Mouse (Mus musculus): ENCODE data around the gene Draxin. TPM values are rescaled to one million over a fixed set of nuclear protein-coding genes. Genes with fewer than 3 reads are reported as not detected.

Draxin gene
- polyA plus RNA-seq, 1 experiment from 2014 or later, result 20.4 TPM

DNA sequence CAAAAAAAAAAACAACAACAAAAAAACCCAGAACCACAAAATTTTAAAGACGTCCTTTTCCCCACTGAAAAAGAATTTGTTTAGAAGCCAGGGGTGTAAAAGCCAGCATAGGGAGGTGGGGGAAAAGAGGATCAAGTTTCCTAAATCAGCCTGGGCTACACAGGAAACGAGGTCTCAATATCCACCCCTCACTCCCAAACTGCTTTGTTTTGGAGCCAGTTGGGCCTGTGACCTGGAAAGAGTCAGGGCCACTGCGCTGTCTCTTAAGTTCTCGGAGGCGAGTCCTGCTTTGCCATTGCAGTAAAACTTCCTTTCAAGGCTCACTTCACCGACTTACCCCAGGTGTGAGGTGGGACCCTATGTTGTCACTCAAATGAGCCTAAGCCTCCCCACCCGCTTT is 19.7 kb upstream of the Draxin start:
- ATAC-seq, result no peak
- no peaks in the 10 kb centered on the region for H3K9me3 ChIP-seq
- peaks cover 65% of the 10 kb centered on the region for H3K36me3 ChIP-seq
- H3K27me3 ChIP-seq, result no peaks in the 10 kb centered on the region
- H3K9ac ChIP-seq (replicated peaks), result no peak overlapping the region
- WGBS, result 63% methylated on average over 7 of the region's 7 CpGs
- H3K27ac ChIP-seq, result no peak overlapping the region
- no peak overlapping the region for H3K4me2 ChIP-seq (replicated peaks)
- peaks cover 17% of the 10 kb centered on the region for H3K4me1 ChIP-seq (replicated peaks)
- H3K4me3 ChIP-seq (replicated peaks), result no peak overlapping the region

DNA sequence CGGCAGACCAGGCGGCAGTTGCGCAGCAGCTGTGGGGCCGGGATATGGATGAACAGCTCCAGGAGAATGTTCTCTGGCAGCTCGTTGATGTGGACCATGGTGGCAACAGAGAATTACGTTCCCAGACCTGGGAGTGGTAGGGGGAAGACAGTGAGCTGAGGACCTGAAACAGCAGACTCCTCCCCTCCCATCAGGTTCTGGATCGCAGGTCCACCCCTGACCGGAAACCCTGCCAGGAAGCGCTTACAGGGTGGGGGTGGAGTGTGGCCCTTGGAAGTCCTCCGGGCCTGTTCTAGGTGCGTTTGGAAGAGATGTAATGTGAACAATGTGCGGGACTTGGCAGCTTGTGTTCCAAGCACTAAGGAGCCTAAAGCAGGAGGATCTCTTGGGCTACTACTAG is 19.0 kb upstream of the Draxin start:
- no peak overlapping the region for H3K4me2 ChIP-seq (replicated peaks)
- H3K4me3 ChIP-seq (replicated peaks), result no peak overlapping the region
- H3K9ac ChIP-seq (replicated peaks), result no peak overlapping the region
- peaks cover 17% of the 10 kb centered on the region for H3K4me1 ChIP-seq (replicated peaks)
- H3K36me3 ChIP-seq, result peaks cover 66% of the 10 kb centered on the region
- H3K9me3 ChIP-seq, result no peaks in the 10 kb centered on the region
- H3K27me3 ChIP-seq, result no peaks in the 10 kb centered on the region
- H3K27ac ChIP-seq, result no peak overlapping the region
- WGBS, result 80% methylated on average over 12 of the region's 12 CpGs
- no peak for ATAC-seq

DNA sequence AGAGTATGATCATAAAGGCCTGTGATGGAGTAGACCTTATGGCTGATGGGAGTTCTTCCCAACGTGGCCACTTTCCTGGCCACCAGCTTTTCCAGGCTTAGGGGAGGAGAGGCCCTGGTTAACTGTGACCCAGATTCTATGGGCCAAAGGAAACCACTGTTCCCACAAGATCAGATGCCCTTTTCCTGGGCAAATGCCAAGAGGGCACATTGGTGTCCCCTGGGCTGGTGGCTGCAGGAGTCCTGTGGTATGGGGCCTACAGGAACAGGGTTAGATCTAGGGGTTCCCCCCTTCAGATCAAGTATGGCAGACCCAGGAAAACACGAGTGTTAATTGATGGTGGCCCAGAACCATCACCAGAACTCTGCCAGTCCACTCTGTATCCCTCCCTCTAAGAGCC is 17.2 kb upstream of the Draxin start:
- Histone ChIP-seq H3K27me3 (no peaks in the 10 kb centered on the region), H3K9ac (replicated peaks) (no peak overlapping the region), H3K4me1 (replicated peaks) (peaks cover 21% of the 10 kb centered on the region), H3K36me3 (peaks cover 62% of the 10 kb centered on the region), H3K4me3 (replicated peaks) (no peak overlapping the region), H3K4me2 (replicated peaks) (no peak overlapping the region), H3K27ac (no peak overlapping the region), H3K9me3 (no peaks in the 10 kb centered on the region)
- no peak for ATAC-seq
- 91% methylated on average over 2 of the region's 2 CpGs for WGBS

DNA sequence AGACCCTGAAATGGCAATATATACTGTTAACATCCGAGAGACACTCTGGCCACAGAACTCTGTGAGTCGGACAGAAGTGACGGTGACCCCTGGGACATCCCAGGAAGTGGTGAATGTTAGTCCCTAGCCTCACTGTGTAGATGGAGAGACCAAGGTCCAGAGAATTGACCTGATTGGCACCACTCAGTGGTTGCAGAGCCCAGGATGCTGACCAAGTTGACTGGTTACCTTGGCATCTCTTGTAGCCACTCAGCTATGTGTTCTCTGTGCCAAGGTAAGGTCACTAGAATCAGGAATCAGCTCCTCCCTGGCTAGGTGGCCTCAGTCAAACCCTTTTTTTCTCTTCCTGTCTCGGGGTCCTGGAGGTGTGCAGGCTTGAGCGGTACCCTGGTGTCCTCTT is 13.2 kb upstream of the Draxin start:
- Histone ChIP-seq H3K27me3 (no peaks in the 10 kb centered on the region), H3K9ac (replicated peaks) (no peak overlapping the region), H3K36me3 (peaks cover 53% of the 10 kb centered on the region), H3K4me1 (replicated peaks) (peaks cover 27% of the 10 kb centered on the region), H3K9me3 (no peaks in the 10 kb centered on the region), H3K27ac (peak overlapping the region; percentile 14; the same call in 1 of the 2 replicates), H3K4me2 (replicated peaks) (no peak overlapping the region), H3K4me3 (replicated peaks) (no peak overlapping the region)
- 89% methylated on average over 5 of the region's 5 CpGs for WGBS
- no peak for ATAC-seq

DNA sequence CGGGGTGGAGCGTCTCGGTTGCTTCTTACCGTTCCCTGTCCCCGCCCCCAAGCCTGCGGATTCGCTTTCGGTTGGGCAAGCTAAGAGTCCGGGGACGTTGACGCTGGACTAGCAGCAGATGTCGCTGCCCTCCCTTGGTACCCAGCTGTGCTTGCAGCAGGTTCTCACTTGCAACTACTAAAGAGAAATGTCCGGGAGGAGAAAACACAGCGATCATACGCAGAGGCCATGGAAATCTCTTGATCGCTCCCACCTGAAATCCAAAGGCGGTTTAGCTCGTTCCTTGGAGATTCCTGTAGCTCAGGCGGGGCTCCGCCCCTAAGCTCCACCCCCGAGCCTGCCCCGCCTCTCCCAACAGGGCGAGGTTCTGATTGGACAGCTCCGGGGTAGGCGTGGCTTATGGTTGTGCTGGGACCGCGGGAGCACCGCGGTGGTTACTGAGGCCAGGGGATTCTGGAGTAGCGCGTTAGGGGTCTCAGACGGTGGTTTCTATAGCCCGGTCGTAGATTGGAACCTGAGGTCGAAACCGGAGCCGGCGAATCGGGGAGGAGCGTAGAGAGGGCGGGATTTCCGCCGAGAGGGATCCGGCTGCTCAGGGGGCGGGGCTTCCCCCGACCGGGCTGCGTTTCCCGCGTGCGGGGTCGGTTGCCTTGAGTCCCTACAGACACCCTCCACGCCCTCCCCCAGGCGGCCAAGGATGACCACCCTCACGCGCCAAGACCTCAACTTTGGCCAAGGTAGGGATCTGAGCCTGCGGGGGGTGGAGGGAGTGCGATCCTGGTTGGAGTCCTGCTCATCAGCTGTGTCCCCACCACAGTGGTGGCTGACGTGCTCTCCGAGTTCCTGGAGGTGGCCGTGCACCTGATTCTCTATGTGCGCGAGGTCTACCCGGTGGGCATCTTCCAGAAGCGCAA is 9.9 kb upstream of the Draxin start:
- H3K27ac ChIP-seq, result peak overlapping the region; percentile 91
- H3K4me2 ChIP-seq (replicated peaks), result peak overlapping the region; percentile 88
- peak overlapping the region; percentile 64 for H3K4me3 ChIP-seq (replicated peaks)
- peak overlapping the region; percentile 75 for H3K9ac ChIP-seq (replicated peaks)
- H3K9me3 ChIP-seq, result no peaks in the 10 kb centered on the region
- no peaks in the 10 kb centered on the region for H3K27me3 ChIP-seq
- peaks cover 41% of the 10 kb centered on the region for H3K4me1 ChIP-seq (replicated peaks)
- peak; percentile 93 for ATAC-seq
- H3K36me3 ChIP-seq, result peaks cover 22% of the 10 kb centered on the region
- WGBS, result under 1% methylated on average over 65 of the region's 65 CpGs

DNA sequence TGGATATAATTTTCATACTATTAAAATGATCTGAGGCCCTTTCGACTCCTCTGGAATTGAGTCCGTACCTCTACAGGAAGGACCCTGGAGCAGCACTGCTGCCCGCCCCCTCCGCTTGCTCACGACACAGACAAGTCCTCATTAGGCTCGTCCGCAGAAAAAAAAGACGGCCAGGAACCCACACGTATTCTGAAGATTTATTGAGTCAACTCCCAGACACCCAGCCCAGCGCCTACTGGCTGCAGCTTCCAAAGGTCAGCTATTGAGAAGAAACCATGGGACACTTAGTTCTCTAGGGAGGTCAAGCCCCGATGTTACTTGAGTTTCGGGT is 9.2 kb upstream of the Draxin start:
- Histone ChIP-seq H3K9me3 (no peaks in the 10 kb centered on the region), H3K27me3 (no peaks in the 10 kb centered on the region), H3K4me3 (replicated peaks) (peak overlapping the region; percentile 64), H3K36me3 (peaks cover 16% of the 10 kb centered on the region), H3K4me2 (replicated peaks) (peak overlapping the region; percentile 88), H3K4me1 (replicated peaks) (peaks cover 41% of the 10 kb centered on the region), H3K27ac (peak overlapping the region; percentile 91), H3K9ac (replicated peaks) (peak overlapping the region; percentile 55)
- WGBS, result 1% methylated on average over 12 of the region's 12 CpGs
- peak; percentile 15 for ATAC-seq

GRCm38 (mm10) chr4:148137503-148137902 is 7.0 kb upstream of the Draxin start:
- H3K9ac ChIP-seq (replicated peaks), result no peak overlapping the region
- no peak overlapping the region for H3K4me2 ChIP-seq (replicated peaks)
- H3K4me3 ChIP-seq (replicated peaks), result no peak overlapping the region
- H3K9me3 ChIP-seq, result no peaks in the 10 kb centered on the region
- H3K27me3 ChIP-seq, result no peaks in the 10 kb centered on the region
- H3K4me1 ChIP-seq (replicated peaks), result peaks cover 43% of the 10 kb centered on the region
- no peak overlapping the region; the same call in 1 of the 2 replicates for H3K27ac ChIP-seq
- WGBS, result 70% methylated on average over 8 of the region's 8 CpGs
- H3K36me3 ChIP-seq, result no peaks in the 10 kb centered on the region; the same call in 1 of the 2 replicates
- no peak for ATAC-seq

- WGBS, result 82% methylated on average over 8 of the region's 8 CpGs
- Histone ChIP-seq H3K4me1 (replicated peaks) (peaks cover 39% of the 10 kb centered on the region), H3K4me3 (replicated peaks) (no peak overlapping the region)
Measured at GRCm38 (mm10) chr4:148134988-148135387, 4.5 kb upstream of the Draxin start.

DNA sequence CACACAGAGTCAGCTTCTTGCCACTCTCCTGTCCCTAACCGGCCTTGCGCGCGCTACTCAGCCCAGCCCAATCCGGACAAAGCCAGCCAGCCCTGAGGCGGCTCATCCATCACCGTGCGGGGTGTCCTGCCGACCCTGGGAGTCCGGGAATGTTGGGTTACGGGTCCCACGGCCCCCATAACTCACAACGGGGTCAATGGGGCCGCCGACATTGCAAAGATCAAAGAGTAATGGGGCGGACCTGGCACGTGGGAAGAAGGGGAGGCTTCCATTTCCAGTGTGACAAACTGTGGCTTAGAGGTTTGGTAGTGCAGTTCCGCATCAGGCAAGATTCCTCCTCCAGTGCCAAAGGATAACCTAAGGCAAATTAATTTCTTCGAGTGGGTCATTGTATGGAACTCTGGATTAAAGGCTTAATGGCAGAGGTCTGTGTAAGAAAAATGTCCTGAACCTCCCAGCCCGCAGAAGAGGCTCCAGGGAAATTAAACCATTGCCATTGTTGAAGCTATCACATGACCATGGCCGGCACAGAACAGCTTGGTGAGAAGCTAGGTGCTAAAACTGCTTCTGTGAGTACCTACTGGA is 1.1 kb upstream of the Draxin start:
- peaks cover 7% of the 10 kb centered on the region; the same call in 1 of the 2 replicates for H3K36me3 ChIP-seq
- H3K4me1 ChIP-seq (replicated peaks), result peaks cover 52% of the 10 kb centered on the region
- under 1% methylated on average over 21 of the region's 21 CpGs for WGBS

More at GRCm38 (mm10) chr4:148134988-148135387, 4.5 kb upstream of the Draxin start:
- no peaks in the 10 kb centered on the region; the same call in 1 of the 2 replicates for H3K36me3 ChIP-seq
- ATAC-seq, result no peak
- H3K4me2 ChIP-seq (replicated peaks), result no peak overlapping the region
- no peaks in the 10 kb centered on the region for H3K9me3 ChIP-seq
- no peaks in the 10 kb centered on the region for H3K27me3 ChIP-seq
- H3K9ac ChIP-seq (replicated peaks), result no peak overlapping the region
- H3K27ac ChIP-seq, result no peak overlapping the region

DNA sequence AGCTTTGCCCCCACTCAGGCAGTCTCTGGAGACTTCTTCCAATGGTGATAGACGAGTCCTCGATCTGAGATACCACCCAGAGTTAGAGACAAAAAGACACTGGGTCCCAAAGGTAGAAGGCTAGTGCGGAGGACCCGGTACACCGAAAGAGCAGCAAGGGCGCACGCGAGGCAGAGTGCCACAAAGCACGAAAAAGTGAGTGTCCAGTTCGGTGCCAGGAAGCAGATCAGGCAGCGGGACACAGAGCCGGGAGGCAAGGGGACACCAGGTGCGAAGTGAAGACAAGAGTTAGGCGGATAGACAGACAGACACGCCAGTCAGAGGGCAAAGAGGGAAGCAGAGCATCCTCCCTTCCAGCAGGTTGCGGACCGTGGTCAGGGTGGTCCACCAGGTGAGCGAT is 365 bp downstream of the Draxin start, which contains the start of gene Mad2l2:
Gene Mad2l2, plus strand, starts transcription at position 252 of the 400 bp plus-strand sequence.
- Histone ChIP-seq H3K4me1 (replicated peaks) (peaks cover 65% of the 10 kb centered on the region), H3K9me3 (no peaks in the 10 kb centered on the region; the same call in 1 of the 2 replicates), H3K4me2 (replicated peaks) (peak within 1 kb of the TSS; percentile 61), H3K36me3 (peaks cover 7% of the 10 kb centered on the region; the same call in 1 of the 2 replicates), H3K27ac (peak within 1 kb of the TSS; percentile 99), H3K27me3 (no peaks in the 10 kb centered on the region), H3K4me3 (replicated peaks) (peak within 1 kb of the TSS; percentile 78), H3K9ac (replicated peaks) (peak within 1 kb of the TSS; percentile 98)
- ATAC-seq, result peak; percentile 16
- under 1% methylated on average over 18 of the region's 18 CpGs for WGBS

More for the DNA sequence above, 1.1 kb upstream of the Draxin start:
- peak overlapping the region; percentile 78 for H3K4me3 ChIP-seq (replicated peaks)
- no peaks in the 10 kb centered on the region; the same call in 1 of the 2 replicates for H3K9me3 ChIP-seq
- H3K27ac ChIP-seq, result peak overlapping the region; percentile 99
- no peaks in the 10 kb centered on the region for H3K27me3 ChIP-seq
- peak overlapping the region; percentile 98 for H3K9ac ChIP-seq (replicated peaks)
- H3K4me2 ChIP-seq (replicated peaks), result peak overlapping the region; percentile 61
- ATAC-seq, result peak; percentile 69

- Histone ChIP-seq H3K9me3 (no peaks in the 10 kb centered on the region; the same call in 1 of the 2 replicates), H3K27me3 (no peaks in the 10 kb centered on the region), H3K36me3 (peaks cover 11% of the 10 kb centered on the region), H3K27ac (peak overlapping the region; percentile 99), H3K9ac (replicated peaks) (peak overlapping the region; percentile 98), H3K4me3 (replicated peaks) (peak overlapping the region; percentile 78), H3K4me2 (replicated peaks) (peak overlapping the region; percentile 61), H3K4me1 (replicated peaks) (peaks cover 78% of the 10 kb centered on the region)
- 79% methylated on average over 2 of the region's 2 CpGs for WGBS
- ATAC-seq, result no peak
Measured at GRCm38 (mm10) chr4:148128672-148129071, 1.8 kb downstream of the Draxin start.

- Histone ChIP-seq H3K27ac (peak overlapping the region; percentile 99; the same call in 1 of the 2 replicates), H3K4me1 (replicated peaks) (peaks cover 82% of the 10 kb centered on the region), H3K9me3 (no peaks in the 10 kb centered on the region; the same call in 1 of the 2 replicates), H3K4me3 (replicated peaks) (peak overlapping the region; percentile 78), H3K4me2 (replicated peaks) (peak overlapping the region; percentile 61), H3K27me3 (no peaks in the 10 kb centered on the region), H3K9ac (replicated peaks) (peak overlapping the region; percentile 98), H3K36me3 (peaks cover 11% of the 10 kb centered on the region)
- 63% methylated on average over 1 of the region's 1 CpGs for WGBS
- no peak for ATAC-seq
Measured at GRCm38 (mm10) chr4:148128241-148128640, 2.3 kb downstream of the Draxin start.
